Mouse (Mus musculus) lung, postnatal 14 days (tissue): ENCODE data around the gene Ppbp.

Experiments used
- DNase-seq: peaks from one replicate; pipeline ENCODE4 v3.0.0; 2021

Ppbp gene

GRCm38 (mm10) chr5:90768218-90768617 lies at the start of gene Ppbp:
Gene Ppbp (plus strand): TSS chr5:90768518.
- no peak for DNase-seq

GRCm38 (mm10) chr5:90722656-90723055 lies 45.7 kb upstream of the Ppbp start:
- no peak for DNase-seq

GRCm38 (mm10) chr5:90728254-90728653 lies 40.1 kb upstream of the Ppbp start:
- no peak for DNase-seq

- DNase-seq = peak; percentile 25
Measured at GRCm38 (mm10) chr5:90731480-90731879, 36.8 kb upstream of the Ppbp start.

- no peak for DNase-seq
Measured at GRCm38 (mm10) chr5:90742029-90742428, 26.3 kb upstream of the Ppbp start.

- DNase-seq = no peak
Measured at GRCm38 (mm10) chr5:90753934-90754333, 14.4 kb upstream of the Ppbp start.

- no peak for DNase-seq
Measured at GRCm38 (mm10) chr5:90758020-90758605, 10.2 kb upstream of the Ppbp start.

GRCm38 (mm10) chr5:90759077-90760065 lies 8.9 kb upstream of the Ppbp start, which contains the start of gene Cxcl5:
Gene Cxcl5 (plus strand): TSS chr5:90759360.
- no peak for DNase-seq

GRCm38 (mm10) chr5:90760303-90760702 lies 8.0 kb upstream of the Ppbp start:
- no peak for DNase-seq

- DNase-seq = no peak
Measured at GRCm38 (mm10) chr5:90760844-90761243, 7.5 kb upstream of the Ppbp start.

GRCm38 (mm10) chr5:90761834-90762233 lies 6.5 kb upstream of the Ppbp start:
- no peak for DNase-seq

- no peak for DNase-seq
Measured at GRCm38 (mm10) chr5:90763912-90764665, 4.2 kb upstream of the Ppbp start.

GRCm38 (mm10) chr5:90765821-90766606 lies 2.3 kb upstream of the Ppbp start:
- DNase-seq = no peak

GRCm38 (mm10) chr5:90771369-90771768 lies 3.1 kb downstream of the Ppbp start:
- no peak for DNase-seq

- peak; percentile 16 for DNase-seq
Measured at GRCm38 (mm10) chr5:90771880-90772653, 3.7 kb downstream of the Ppbp start, which contains the start of gene Pf4. Gene Pf4 (plus strand): TSS chr5:90772435.

- no peak for DNase-seq
Measured at GRCm38 (mm10) chr5:90775562-90775961, 7.2 kb downstream of the Ppbp start.

- no peak for DNase-seq
Measured at GRCm38 (mm10) chr5:90777621-90778020, 9.3 kb downstream of the Ppbp start.

- no peak for DNase-seq
Measured at GRCm38 (mm10) chr5:90778856-90779255, 10.5 kb downstream of the Ppbp start.

- DNase-seq = no peak
Measured at GRCm38 (mm10) chr5:90783697-90784096, 15.4 kb downstream of the Ppbp start.

- DNase-seq = peak; percentile 53
Measured at GRCm38 (mm10) chr5:90785659-90786588, 17.6 kb downstream of the Ppbp start, which contains the start of gene Cxcl3. Gene Cxcl3 (plus strand): TSS chr5:90786103.
